Mouse (Mus musculus): ENCODE results near the gene Slc27a5. TPM values are rescaled to one million over a fixed set of nuclear protein-coding genes. Genes with fewer than 3 reads are reported as not detected.
A peak's percentile ranks its signal among the peaks of the same experiment; 100 is the strongest.

Gene Slc27a5
- polyA plus RNA-seq, 1 experiment from 2014 or later = 0.26 TPM

GRCm38 (mm10) chr7:13007341-13008092 lies 9.5 kb upstream of the Slc27a5 start:
- in situ Hi-C loops (cut with MboI; ENCODE audit: low pct_unique_long_range_greater_than_20kb) = no loop called here
- no peaks in the 10 kb centered on the region for H3K27me3 ChIP-seq
- ChIA-PET CTCF (interaction anchor here (1.4 kb wide), 1 partner anchor 10 kb away, joined by 4 read pairs; the partner anchor contains the start of gene Slc27a5), POLR2A (no interaction called here)
- DNase-seq (ENCODE audit: low read depth, low spot score) (no peak), ATAC-seq (no peak)
- no peak for TF ChIP-seq CTCF (IDR thresholded peaks at IDR 0.05)

DNA sequence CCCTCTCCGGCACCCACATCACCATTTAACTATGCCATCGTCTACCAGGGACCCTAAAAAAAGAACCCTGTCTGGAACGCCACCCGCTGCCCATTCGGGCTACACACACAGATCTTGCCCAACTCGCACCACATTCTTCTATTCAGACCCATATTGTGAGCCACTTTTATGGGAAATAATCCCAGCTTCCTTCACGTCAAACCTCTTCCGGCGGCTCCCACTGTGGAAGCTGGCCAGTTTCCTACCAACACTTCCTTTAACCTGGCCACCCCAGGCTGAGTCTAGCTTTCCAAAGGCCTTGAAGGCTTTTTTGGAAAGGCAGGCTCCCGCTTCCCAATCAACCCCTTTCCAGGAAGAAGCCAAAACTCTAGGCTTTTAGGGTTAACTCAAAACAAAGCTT lies 8.5 kb upstream of the Slc27a5 start:
- ChIA-PET CTCF (no interaction called here), POLR2A (interaction anchor here (0.6 kb wide), 1 partner anchor 1363 kb away, joined by 4 read pairs; no protein-coding TSS in a partner anchor)
- H3K27me3 ChIP-seq = no peaks in the 10 kb centered on the region
- ATAC-seq (no peak), DNase-seq (ENCODE audit: low read depth, low spot score) (no peak)
- in situ Hi-C loops (cut with MboI; ENCODE audit: low pct_unique_long_range_greater_than_20kb) = no loop called here
- no peak for TF ChIP-seq CTCF (IDR thresholded peaks at IDR 0.05)

- no peak for ATAC-seq
- no peak for TF ChIP-seq CTCF (IDR thresholded peaks at IDR 0.05)
- in situ Hi-C loops (cut with MboI; ENCODE audit: low pct_unique_long_range_greater_than_20kb) = no loop called here
- DNase-seq (ENCODE audit: low read depth, low spot score) = no peak
- POLR2A ChIA-PET = interaction anchor here (0.6 kb wide), 1 partner anchor 1362 kb away, joined by 4 read pairs; no protein-coding TSS in a partner anchor
- CTCF ChIA-PET = no interaction called here
- H3K27me3 ChIP-seq = no peaks in the 10 kb centered on the region
Measured at GRCm38 (mm10) chr7:13006011-13006410, 8.0 kb upstream of the Slc27a5 start.

DNA sequence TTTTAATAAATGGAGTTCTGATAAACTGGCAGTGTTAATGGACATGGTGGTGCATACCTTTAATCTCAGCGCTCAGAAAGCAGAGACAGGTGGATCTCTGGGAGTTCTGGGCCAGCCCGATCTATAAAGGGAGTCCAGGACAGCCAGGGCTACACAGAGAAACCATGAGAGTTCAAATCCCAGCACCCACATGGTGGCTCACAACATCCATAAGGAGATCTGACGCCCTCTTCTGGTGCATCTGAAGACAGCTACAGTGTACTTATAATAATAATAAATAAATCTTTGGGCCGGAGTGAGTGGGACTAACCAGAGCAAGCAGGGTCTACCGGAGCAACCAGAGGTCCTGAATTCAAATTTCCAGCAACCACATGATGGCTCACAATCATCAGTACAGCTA lies 5.4 kb upstream of the Slc27a5 start:
- TF ChIP-seq CTCF (IDR thresholded peaks at IDR 0.05) = no peak
- no peaks in the 10 kb centered on the region for H3K27me3 ChIP-seq
- DNase-seq (ENCODE audit: low read depth, low spot score) = no peak
- no peak for ATAC-seq
- ChIA-PET CTCF (no interaction called here), POLR2A (no interaction called here)
- in situ Hi-C loops (cut with MboI; ENCODE audit: low pct_unique_long_range_greater_than_20kb) = no loop called here

- ATAC-seq (no peak), DNase-seq (ENCODE audit: low read depth, low spot score) (no peak)
- CTCF ChIA-PET = interaction anchor here (1.0 to 1.5 kb wide), 2 partner anchors 47 to 93 kb away, joined by 4 to 5 read pairs; no protein-coding TSS in a partner anchor
- in situ Hi-C loops (cut with MboI; ENCODE audit: low pct_unique_long_range_greater_than_20kb) = no loop called here
- POLR2A ChIA-PET = no interaction called here
- H3K27me3 ChIP-seq = no peaks in the 10 kb centered on the region
- TF ChIP-seq CTCF (IDR thresholded peaks at IDR 0.05) = no peak
Measured at GRCm38 (mm10) chr7:13001584-13001983, 3.6 kb upstream of the Slc27a5 start.

DNA sequence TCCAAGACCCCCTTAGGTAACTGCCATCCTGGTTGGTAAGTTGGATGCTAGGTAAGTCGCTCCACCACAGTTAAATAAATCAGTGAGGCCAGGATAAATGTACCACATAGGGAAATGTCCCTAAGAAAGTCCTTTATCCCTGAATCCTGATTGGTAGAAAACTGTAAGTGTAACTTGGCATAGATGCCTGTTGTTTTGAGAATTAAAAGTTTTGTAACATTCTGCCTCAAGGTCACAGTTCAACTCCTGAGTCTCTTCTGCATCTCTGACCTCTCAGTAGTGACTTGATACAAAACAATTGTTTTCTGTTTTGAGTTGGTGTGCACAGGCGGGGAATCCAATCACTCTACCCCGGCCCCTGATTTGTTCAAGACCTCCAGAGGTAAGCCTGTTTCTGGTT lies 859 bp upstream of the Slc27a5 start, which contains the start of gene Trim28:
Gene Trim28 (plus strand): TSS at position 264 of the 400 bp plus-strand sequence.
- POLR2A ChIA-PET = no interaction called here
- DNase-seq (ENCODE audit: low read depth, low spot score) (no peak), ATAC-seq (no peak)
- CTCF ChIA-PET = no interaction called here
- H3K27me3 ChIP-seq = no peaks in the 10 kb centered on the region
- TF ChIP-seq CTCF (IDR thresholded peaks at IDR 0.05) = no peak
- in situ Hi-C loops (cut with MboI; ENCODE audit: low pct_unique_long_range_greater_than_20kb) = no loop called here

DNA sequence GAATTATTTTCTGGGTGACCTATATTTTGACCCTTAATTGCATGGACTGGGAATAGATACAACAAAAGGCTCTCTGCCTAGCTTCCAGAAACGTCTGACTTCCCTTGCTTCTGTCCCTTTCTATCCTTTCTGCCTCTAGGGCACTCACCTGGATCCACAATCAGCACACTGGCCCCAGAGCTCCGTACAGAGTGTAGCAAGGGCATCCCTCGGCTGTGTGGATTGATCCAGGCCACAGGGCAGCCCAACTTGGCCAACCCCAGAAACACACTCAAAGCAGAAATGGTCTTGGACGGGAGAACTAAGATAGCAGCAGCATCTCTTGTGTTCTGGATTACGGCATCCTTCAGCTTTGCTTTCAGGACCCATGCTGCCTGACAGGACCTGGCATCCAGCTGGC lies 762 bp downstream of the Slc27a5 start:
- DNase-seq (ENCODE audit: low read depth, low spot score) (no peak), ATAC-seq (no peak)
- H3K27me3 ChIP-seq = no peaks in the 10 kb centered on the region
- TF ChIP-seq CTCF (IDR thresholded peaks at IDR 0.05) = no peak
- CTCF ChIA-PET = interaction anchor here (1.4 to 1.7 kb wide), 2 partner anchors 9 to 11 kb away, joined by 4 read pairs; no protein-coding TSS in a partner anchor
- POLR2A ChIA-PET = no interaction called here
- in situ Hi-C loops (cut with MboI; ENCODE audit: low pct_unique_long_range_greater_than_20kb) = no loop called here

GRCm38 (mm10) chr7:12995862-12996261 lies 2.1 kb downstream of the Slc27a5 start:
- ChIA-PET POLR2A (no interaction called here), CTCF (no interaction called here)
- ATAC-seq (no peak), DNase-seq (ENCODE audit: low read depth, low spot score) (no peak)
- no peaks in the 10 kb centered on the region for H3K27me3 ChIP-seq
- in situ Hi-C loops (cut with MboI; ENCODE audit: low pct_unique_long_range_greater_than_20kb) = no loop called here
- no peak for TF ChIP-seq CTCF (IDR thresholded peaks at IDR 0.05)

- no peaks in the 10 kb centered on the region for H3K27me3 ChIP-seq
- ATAC-seq = no peak
- TF ChIP-seq CTCF (IDR thresholded peaks at IDR 0.05) = no peak
- POLR2A ChIA-PET = no interaction called here
- in situ Hi-C loops (cut with MboI; ENCODE audit: low pct_unique_long_range_greater_than_20kb) = no loop called here
- no peak for DNase-seq (ENCODE audit: low read depth, low spot score)
- CTCF ChIA-PET = interaction anchor here (1.0 to 1.8 kb wide), 4 partner anchors 11 to 41 kb away, joined by 3 to 6 read pairs (median 3); partner anchors contain the start of gene Zfp446
Measured at GRCm38 (mm10) chr7:12993148-12993547, 4.8 kb downstream of the Slc27a5 start.

DNA sequence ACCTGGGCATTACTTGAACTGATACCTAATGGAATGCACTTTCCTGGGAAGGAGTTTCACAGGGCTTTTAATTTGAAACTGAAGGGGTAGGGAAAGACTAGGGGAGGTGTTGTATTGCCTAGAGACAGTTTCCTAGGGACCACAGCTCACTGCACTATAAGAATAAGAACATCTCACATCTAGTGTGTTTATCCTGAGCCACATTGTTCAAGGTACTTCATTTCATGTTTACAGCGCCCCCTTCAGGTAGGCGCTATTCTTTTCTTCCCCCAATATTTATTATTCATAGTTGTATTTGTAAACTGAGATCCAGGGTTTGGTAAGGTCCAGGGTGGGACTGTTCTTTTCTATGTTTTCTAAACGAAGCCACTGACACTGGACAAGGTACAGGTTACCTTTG lies 5.8 kb downstream of the Slc27a5 start:
- DNase-seq (ENCODE audit: low read depth, low spot score) (no peak), ATAC-seq (no peak)
- TF ChIP-seq CTCF (IDR thresholded peaks at IDR 0.05) = peak; percentile 48
- CTCF ChIA-PET = interaction anchor here (1.2 to 1.8 kb wide), 3 partner anchors 13 to 80 kb away, joined by 3 to 6 read pairs (median 3); no protein-coding TSS in a partner anchor
- H3K27me3 ChIP-seq = no peaks in the 10 kb centered on the region
- in situ Hi-C loops (cut with MboI; ENCODE audit: low pct_unique_long_range_greater_than_20kb) = no loop called here
- POLR2A ChIA-PET = no interaction called here

GRCm38 (mm10) chr7:12987409-12988189 lies 10.4 kb downstream of the Slc27a5 start:
- no peaks in the 10 kb centered on the region for H3K27me3 ChIP-seq
- in situ Hi-C loops (cut with MboI; ENCODE audit: low pct_unique_long_range_greater_than_20kb) = no loop called here
- POLR2A ChIA-PET = no interaction called here

More at GRCm38 (mm10) chr7:12987409-12988189, 10.4 kb downstream of the Slc27a5 start:
- CTCF ChIA-PET = interaction anchor here (0.9 kb wide), 1 partner anchor 10 kb away, joined by 4 read pairs; the partner anchor contains the start of gene Slc27a5
- no peak for TF ChIP-seq CTCF (IDR thresholded peaks at IDR 0.05)
- ATAC-seq = no peak
- no peak for DNase-seq (ENCODE audit: low read depth, low spot score)

Data from Patski (cell line).